Mouse (Mus musculus): ENCODE data around the gene Sphk1.

DNA sequence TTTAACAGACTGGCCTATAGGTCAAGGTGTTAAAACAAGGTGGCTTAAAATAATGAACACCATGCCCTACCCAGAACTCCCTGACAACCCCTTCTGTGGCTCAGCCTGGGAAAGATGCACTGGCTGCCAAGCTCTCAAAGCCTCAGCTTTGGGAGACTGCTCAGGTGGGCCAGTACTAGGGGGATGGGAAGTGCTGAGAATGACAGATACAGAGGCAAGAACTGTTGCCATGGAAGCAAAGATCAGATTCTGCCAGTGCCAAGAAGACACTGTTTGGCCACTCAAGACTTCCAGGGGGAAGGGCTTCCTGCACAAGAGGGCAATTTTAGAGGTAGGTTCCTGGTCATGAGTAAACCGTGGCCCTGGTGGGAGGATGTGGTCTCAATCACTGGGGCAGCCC, 24.8 kb downstream of the Sphk1 start:
- TF ChIP-seq CTCF (IDR thresholded peaks at IDR 0.05; ENCODE audit: borderline replicate concordance, control insufficient read depth, extremely low read depth, insufficient read depth, low read length, poor library complexity) = no peak
- TF ChIP-seq POLR2A (IDR thresholded peaks at IDR 0.05; ENCODE audit: control insufficient read depth, extremely low read depth, insufficient read depth, low read length, poor library complexity) = no peak

All from thymus, adult 2 months (tissue).